Mouse (Mus musculus) hindbrain, embryonic 14.5 days (tissue): ENCODE data around the gene Farsb. TPM values are rescaled to one million over a fixed set of nuclear protein-coding genes. Genes with fewer than 3 reads are reported as not detected.

Source experiments
- ATAC-seq: fragments of 200-750 bp; cut with Nextera tagmentation; 2 replicates; pipeline ENCODE4 v1.8.0; 2017; ENCODE audit warnings: moderate number of reproducible peaks, mild to moderate bottlenecking, moderate TSS enrichment, moderate library complexity; ENCODE audit not compliant: low FRiP score
- DNase-seq: peaks from one replicate; pipeline ENCODE4 v3.0.0-alpha.2; 2015; ENCODE audit warnings: low spot score
- H3K27ac ChIP-seq: fragments of 300-500 bp; sonication (generic); 2 replicates; pipeline ENCODE4 v1.5.1; 2014; ENCODE audit warnings: mild to moderate bottlenecking, moderate library complexity
- H3K27me3 ChIP-seq: fragments of 300-500 bp; sonication (generic); 2 replicates; pipeline ENCODE4 v1.6.1; 2014; ENCODE audit warnings: mild to moderate bottlenecking, low read length, mixed read lengths; ENCODE audit not compliant: control insufficient read depth, insufficient read depth
- H3K36me3 ChIP-seq: fragments of 300-500 bp; sonication (generic); replicated peaks from 2 replicates; pipeline ENCODE4 v1.6.1; 2014; ENCODE audit not compliant: control insufficient read depth, insufficient read depth
- H3K4me1 ChIP-seq: fragments of 300-500 bp; sonication (generic); replicated peaks from 2 replicates; pipeline ENCODE4 v1.6.1; 2014; ENCODE audit warnings: antibody characterized with exemption, low read length, mixed read lengths; ENCODE audit not compliant: control insufficient read depth, insufficient read depth
- H3K4me2 ChIP-seq: fragments of 300-500 bp; sonication (generic); replicated peaks from 2 replicates; pipeline ENCODE4 v1.6.1; 2014; ENCODE audit warnings: mild to moderate bottlenecking, moderate library complexity
- H3K4me3 ChIP-seq: fragments of 300-500 bp; sonication (generic); replicated peaks from 2 replicates; pipeline ENCODE4 v1.5.1; 2014; ENCODE audit warnings: mild to moderate bottlenecking, low read length
- H3K9ac ChIP-seq: fragments of 300-500 bp; sonication (generic); 2 replicates; pipeline ENCODE4 v1.6.1; 2014
- H3K9me3 ChIP-seq: fragments of 300-500 bp; sonication (generic); 2 replicates; pipeline ENCODE4 v1.6.1; 2016; ENCODE audit warnings: low read length; ENCODE audit not compliant: control insufficient read depth
- WGBS: fragments of 180-500 bp; shearing (Covaris S2); extraction: QIAGEN DNeasy Blood & Tissue Kit; methylation state at CpG from one replicate; pipeline ENCODE4 v1.1.7; 2014; 5-methylcytosine and 5-hydroxymethylcytosine counted together
- polyA plus RNA-seq: library from polyadenylated mRNA; unstranded; fragments of >200 nt; fragmentation: Nextera tagmentation; extraction: Ambion mirVana; gene quantifications from 2 replicates; pipeline ENCODE4 v1.2.1, GENCODE M21; 2014

Farsb gene
- polyA plus RNA-seq, 1 experiment from 2014 or later: 164 TPM

DNA sequence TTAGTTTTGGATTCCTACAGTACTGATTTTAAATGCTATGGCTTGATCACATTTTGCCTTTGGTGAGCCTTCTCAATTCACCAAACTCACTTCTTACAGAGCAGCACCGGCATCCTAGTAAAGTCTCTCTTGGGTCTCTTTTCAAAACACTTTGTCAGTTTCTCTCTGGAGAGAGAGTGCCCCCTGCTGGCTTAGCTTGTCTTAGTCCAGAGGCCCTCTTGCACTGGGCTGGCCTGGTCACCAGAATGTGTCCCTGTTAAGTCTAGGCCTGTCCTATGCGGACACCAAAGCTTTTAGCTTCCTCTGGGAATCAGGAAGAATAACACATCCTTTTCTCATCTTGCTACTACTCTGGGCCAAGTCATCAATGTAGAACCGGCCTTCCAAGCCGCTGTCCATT lies 69.1 kb downstream of the Farsb start:
- peak; percentile 80 for DNase-seq
- Histone ChIP-seq H3K4me1 (no peaks in the 10 kb centered on the region), H3K27me3 (no peaks in the 10 kb centered on the region; the same call in 1 of the 2 replicates), H3K27ac (no peak overlapping the region), H3K4me3 (no peak overlapping the region), H3K4me2 (no peak overlapping the region), H3K9ac (no peak overlapping the region), H3K9me3 (no peaks in the 10 kb centered on the region), H3K36me3 (peaks cover 27% of the 10 kb centered on the region)
- 50% methylated on average over 4 of the region's 4 CpGs for WGBS
- peak; percentile 48; the same call in 1 of the 2 replicates for ATAC-seq

DNA sequence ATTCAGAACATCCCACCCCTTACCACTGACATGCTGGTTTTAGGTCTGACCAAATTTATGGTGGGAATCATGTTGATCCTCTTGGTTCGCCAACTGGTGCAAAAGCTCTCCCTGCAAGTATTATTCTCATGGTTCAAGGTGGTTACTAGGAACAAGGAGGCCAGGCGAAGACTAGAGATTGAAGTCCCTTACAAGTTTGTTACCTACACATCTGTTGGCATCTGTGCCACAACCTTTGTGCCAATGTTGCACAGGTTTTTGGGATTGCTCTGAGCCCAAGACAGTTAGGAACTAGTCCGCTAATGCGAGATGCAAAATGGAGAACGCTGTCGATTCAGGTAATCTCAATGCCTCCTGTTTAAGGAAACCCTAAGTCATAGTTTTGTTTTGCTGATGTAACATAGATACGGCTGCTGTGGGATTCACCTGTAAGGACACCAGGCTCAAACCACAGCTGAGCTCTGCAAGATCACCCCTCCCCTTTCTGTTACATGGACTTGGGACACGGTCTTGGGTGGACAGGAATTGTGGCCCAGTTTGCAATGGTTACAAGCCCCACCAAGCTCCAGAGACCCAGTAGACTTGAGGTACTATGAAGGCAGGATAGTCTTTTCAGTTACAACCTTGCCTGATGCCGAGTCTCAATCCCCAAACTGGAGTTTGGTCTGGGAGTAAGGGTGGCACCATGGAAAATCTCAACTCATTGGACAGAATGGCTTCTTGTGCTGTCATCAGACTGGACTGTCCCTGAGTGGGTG lies 71.4 kb downstream of the Farsb start:
- H3K36me3 ChIP-seq: peaks cover 18% of the 10 kb centered on the region
- H3K9ac ChIP-seq: no peak overlapping the region
- H3K27me3 ChIP-seq: no peaks in the 10 kb centered on the region; the same call in 1 of the 2 replicates
- WGBS: 98% methylated on average over 9 of the region's 9 CpGs
- H3K4me3 ChIP-seq: no peak overlapping the region
- no peaks in the 10 kb centered on the region for H3K4me1 ChIP-seq
- ATAC-seq (no peak), DNase-seq (no peak)
- no peak overlapping the region for H3K27ac ChIP-seq
- no peak overlapping the region for H3K4me2 ChIP-seq
- no peaks in the 10 kb centered on the region for H3K9me3 ChIP-seq

DNA sequence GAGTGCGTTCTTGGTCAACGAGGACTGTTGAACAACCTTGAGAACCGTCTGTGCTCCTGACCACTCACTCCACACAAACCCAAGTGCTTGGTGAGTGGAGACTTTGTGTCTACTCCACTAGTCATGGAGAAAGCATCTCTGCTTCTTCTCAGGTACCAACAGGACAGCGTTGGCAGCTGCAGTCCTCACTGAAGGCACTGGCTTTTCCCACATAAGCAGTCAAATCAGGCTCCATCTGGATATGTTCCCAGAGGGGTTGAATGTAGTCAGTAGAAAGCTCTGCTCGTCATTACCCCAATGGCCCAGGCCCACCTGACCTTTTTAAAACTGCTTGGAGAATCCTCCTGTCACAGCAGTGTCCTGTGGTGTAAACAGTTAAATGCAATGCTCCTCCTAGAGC lies 74.3 kb downstream of the Farsb start:
- DNase-seq (no peak), ATAC-seq (no peak)
- H3K9ac ChIP-seq: no peak overlapping the region
- no peaks in the 10 kb centered on the region for H3K4me1 ChIP-seq
- WGBS: 84% methylated on average over 5 of the region's 5 CpGs
- no peak overlapping the region for H3K27ac ChIP-seq
- H3K9me3 ChIP-seq: no peaks in the 10 kb centered on the region
- no peaks in the 10 kb centered on the region for H3K27me3 ChIP-seq
- no peak overlapping the region for H3K4me3 ChIP-seq
- no peak overlapping the region for H3K4me2 ChIP-seq
- H3K36me3 ChIP-seq: peaks cover 8% of the 10 kb centered on the region; the same call in 1 of the 2 replicates

DNA sequence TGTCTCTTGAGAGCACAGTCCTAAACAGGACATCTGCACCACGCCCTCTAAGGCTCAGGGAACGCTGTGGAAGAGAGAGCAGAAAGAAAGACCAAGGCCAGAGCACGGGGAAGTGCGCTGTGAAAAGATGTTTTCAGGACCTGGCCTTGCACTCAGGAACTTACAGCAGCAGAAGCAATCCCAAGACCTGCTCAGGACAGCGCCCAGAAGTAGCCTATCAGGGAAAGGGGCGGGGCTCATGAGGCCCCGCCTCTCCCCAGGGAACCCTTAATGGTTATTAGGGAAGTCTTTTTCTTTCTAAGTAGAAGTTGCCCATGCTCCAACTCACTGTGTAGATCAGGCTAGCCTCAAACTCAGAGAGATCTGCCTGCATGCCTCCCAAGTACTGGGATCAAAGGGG lies 76.0 kb downstream of the Farsb start:
- 30% methylated on average over 7 of the region's 7 CpGs for WGBS
- Histone ChIP-seq H3K27me3 (no peaks in the 10 kb centered on the region), H3K9ac (no peak overlapping the region), H3K27ac (no peak overlapping the region), H3K4me2 (no peak overlapping the region), H3K4me1 (no peaks in the 10 kb centered on the region), H3K36me3 (peaks cover 4% of the 10 kb centered on the region; the same call in 1 of the 2 replicates), H3K9me3 (no peaks in the 10 kb centered on the region), H3K4me3 (no peak overlapping the region)
- ATAC-seq (no peak), DNase-seq (no peak)

DNA sequence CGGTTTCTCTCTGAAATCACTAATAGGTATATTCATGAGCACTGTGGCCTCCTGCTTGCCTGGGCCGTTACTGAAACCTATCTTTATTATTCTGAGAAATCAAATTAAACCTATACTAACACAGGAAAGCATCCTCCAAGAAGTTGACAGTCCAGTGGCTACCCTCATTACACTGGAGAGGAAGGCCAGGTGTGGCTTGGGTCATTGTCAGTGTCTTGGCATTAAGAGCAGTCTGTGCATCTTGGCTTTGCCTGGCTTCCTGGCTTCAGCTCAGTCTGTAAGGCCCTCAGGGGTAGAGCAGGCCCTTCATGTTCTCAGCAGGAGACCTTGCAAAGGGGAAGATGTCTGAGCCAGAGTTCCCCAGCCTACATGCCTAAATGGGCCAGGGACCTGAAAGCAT lies 79.3 kb downstream of the Farsb start:
- ATAC-seq (no peak), DNase-seq (no peak)
- no peak overlapping the region for H3K4me2 ChIP-seq
- 91% methylated on average over 2 of the region's 2 CpGs for WGBS
- H3K27me3 ChIP-seq: no peaks in the 10 kb centered on the region
- H3K4me1 ChIP-seq: no peaks in the 10 kb centered on the region
- no peak overlapping the region for H3K9ac ChIP-seq
- no peak overlapping the region for H3K4me3 ChIP-seq
- H3K36me3 ChIP-seq: no peaks in the 10 kb centered on the region
- no peaks in the 10 kb centered on the region for H3K9me3 ChIP-seq
- no peak overlapping the region for H3K27ac ChIP-seq

DNA sequence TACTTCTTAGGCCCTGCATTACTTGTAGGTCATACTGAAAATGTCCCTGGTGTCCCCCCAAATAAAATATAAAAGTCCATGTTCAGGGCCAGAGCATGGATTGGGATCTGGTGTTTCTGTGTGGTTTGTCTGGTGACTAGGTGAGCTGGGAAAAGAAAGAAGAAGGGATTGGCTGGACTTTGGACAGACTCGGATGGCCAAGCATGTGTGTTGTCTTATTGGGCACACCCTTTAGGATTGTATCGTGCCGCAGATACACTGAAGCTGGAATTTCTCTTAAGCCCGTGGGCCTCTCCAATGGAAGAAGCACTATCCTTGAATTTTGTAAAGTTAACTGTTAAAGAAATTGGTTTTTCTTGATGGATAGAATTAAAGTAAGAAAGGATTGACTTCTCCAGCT lies 87.3 kb downstream of the Farsb start:
- Histone ChIP-seq H3K27ac (no peak overlapping the region), H3K27me3 (no peaks in the 10 kb centered on the region), H3K4me1 (0 out of 2 replicates have a peak, but pooled peaks cover under 1% of the 10 kb centered on the region), H3K36me3 (no peaks in the 10 kb centered on the region), H3K9me3 (no peaks in the 10 kb centered on the region), H3K4me3 (no peak overlapping the region), H3K9ac (no peak overlapping the region), H3K4me2 (no peak overlapping the region)
- ATAC-seq (no peak), DNase-seq (no peak)
- 96% methylated on average over 4 of the region's 4 CpGs for WGBS

DNA sequence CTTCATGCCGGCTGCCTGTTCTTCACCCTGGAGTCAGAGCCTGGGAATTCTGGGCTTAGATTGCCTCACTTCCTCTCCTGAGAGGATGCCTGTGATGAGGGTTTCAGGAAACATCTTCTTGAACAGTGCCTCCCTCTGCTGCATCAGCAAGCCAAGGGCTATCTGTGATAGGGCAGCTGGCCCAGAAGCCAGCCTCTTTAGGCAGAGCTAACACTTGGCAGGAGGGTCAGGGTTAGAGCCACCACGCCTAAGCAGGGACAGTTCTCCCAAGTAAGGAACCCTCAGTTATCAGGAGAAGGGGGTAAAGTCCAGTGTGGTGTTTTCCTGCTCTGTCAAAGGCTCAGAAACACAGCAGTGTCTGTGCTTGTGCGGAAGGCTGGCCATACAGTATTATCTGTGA lies 88.9 kb downstream of the Farsb start:
- DNase-seq (no peak), ATAC-seq (no peak)
- WGBS: 81% methylated on average over 3 of the region's 3 CpGs
- H3K4me1 ChIP-seq: 0 out of 2 replicates have a peak, but pooled peaks cover 10% of the 10 kb centered on the region
- no peak overlapping the region for H3K4me3 ChIP-seq
- H3K9me3 ChIP-seq: no peaks in the 10 kb centered on the region
- H3K27ac ChIP-seq: no peak overlapping the region
- no peaks in the 10 kb centered on the region for H3K27me3 ChIP-seq
- no peak overlapping the region for H3K4me2 ChIP-seq
- H3K9ac ChIP-seq: no peak overlapping the region
- H3K36me3 ChIP-seq: no peaks in the 10 kb centered on the region

DNA sequence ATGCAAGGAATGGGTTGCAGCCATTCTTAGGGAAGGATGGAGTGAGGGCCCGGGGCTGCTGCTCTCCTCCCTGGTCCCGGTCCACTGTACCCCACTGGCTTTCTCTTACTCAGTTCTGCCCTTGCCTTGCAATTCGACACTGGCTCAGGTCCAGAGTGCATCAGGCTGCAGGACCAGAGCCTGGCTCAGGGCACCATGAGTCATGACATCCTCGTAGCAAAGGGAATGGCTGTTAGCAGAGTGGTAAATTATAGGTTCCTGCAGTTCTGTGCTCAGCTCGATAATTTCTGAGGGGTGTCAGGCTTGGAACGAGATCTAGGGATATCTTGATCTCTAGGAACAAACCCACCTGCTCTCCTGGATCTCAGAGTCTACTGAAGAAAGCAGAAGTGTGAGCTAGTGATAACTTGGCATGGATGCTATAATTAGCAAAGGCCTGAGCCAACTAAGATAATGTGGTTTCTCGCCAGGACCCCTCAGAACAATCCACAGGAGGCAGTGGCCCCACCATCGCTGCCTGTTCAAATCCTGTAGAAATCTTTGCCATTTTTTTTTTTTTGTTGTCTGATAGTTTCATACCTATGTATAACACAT lies 92.3 kb downstream of the Farsb start:
- Histone ChIP-seq H3K36me3 (no peaks in the 10 kb centered on the region), H3K4me1 (0 out of 2 replicates have a peak, but pooled peaks cover 10% of the 10 kb centered on the region), H3K9me3 (no peaks in the 10 kb centered on the region), H3K9ac (no peak overlapping the region), H3K27ac (no peak overlapping the region), H3K27me3 (no peaks in the 10 kb centered on the region), H3K4me2 (no peak overlapping the region), H3K4me3 (no peak overlapping the region)
- DNase-seq: no peak
- 42% methylated on average over 8 of the region's 8 CpGs for WGBS
- ATAC-seq: no peak

DNA sequence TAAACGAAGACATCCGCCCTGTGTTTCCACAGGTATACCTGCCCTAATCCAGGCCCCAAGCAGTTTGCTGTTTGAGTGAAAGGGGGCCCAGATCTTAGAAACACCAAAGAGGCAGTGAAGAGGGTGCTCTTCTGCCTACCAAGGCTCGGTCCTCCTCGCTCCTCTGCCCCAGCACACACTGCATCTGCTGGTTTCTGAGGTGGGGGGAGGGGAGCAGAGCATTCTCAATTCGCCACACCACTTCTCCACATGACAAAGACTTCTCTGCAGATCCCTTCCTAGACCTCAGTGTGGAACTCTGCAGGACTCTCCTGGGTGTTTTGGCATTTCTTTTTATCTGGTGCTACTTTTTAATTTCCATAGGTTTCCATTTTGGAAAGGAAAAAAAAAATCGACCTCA lies 93.0 kb downstream of the Farsb start:
- Histone ChIP-seq H3K4me2 (no peak overlapping the region), H3K9me3 (no peaks in the 10 kb centered on the region), H3K27ac (no peak overlapping the region), H3K4me1 (0 out of 2 replicates have a peak, but pooled peaks cover 10% of the 10 kb centered on the region), H3K27me3 (no peaks in the 10 kb centered on the region), H3K9ac (no peak overlapping the region), H3K4me3 (no peak overlapping the region), H3K36me3 (no peaks in the 10 kb centered on the region)
- no peak for ATAC-seq
- DNase-seq: no peak
- WGBS: 34% methylated on average over 6 of the region's 6 CpGs
